Mouse (Mus musculus) heart, adult 2 months (tissue): ENCODE data around the gene Arsa. TPM values are rescaled to one million over a fixed set of nuclear protein-coding genes. Genes with fewer than 3 reads are reported as not detected.

Experiments used
- DNase-seq, 2 experiments: peaks; one replicate each; pipeline ENCODE4 v3.0.0; 2021
- H3K27ac ChIP-seq: fragments of 200-600 bp; 2 replicates; pipeline ENCODE4 v1.8.1; 2022
- H3K27me3 ChIP-seq: fragments of 200-500 bp; 2 replicates; pipeline ENCODE4 v1.6.1; 2012; ENCODE audit warnings: mild to moderate bottlenecking, low read length, inconsistent platforms, mixed read lengths; ENCODE audit not compliant: control insufficient read depth, insufficient read depth
- H3K36me3 ChIP-seq: fragments of 200-500 bp; 2 replicates; pipeline ENCODE4 v1.6.1; 2012; ENCODE audit warnings: low read length, inconsistent platforms; ENCODE audit not compliant: control insufficient read depth, insufficient read depth
- H3K4me1 ChIP-seq: fragments of 200-500 bp; 2 replicates; pipeline ENCODE4 v1.6.1; 2011; ENCODE audit warnings: low read length; ENCODE audit not compliant: control insufficient read depth, insufficient read depth
- H3K4me3 ChIP-seq: fragments of 200-600 bp; 2 replicates; pipeline ENCODE4 v1.8.1; 2022
- H3K79me2 ChIP-seq: fragments of 200-500 bp; replicated peaks from 2 replicates; pipeline ENCODE4 v1.6.1; 2012; ENCODE audit warnings: mild to moderate bottlenecking, inconsistent platforms, low read length, moderate library complexity, mixed read lengths; ENCODE audit not compliant: control insufficient read depth, insufficient read depth
- H3K9ac ChIP-seq: fragments of 200-500 bp; 2 replicates; pipeline ENCODE4 v1.6.1; 2012; ENCODE audit warnings: low read depth, mild to moderate bottlenecking, control low read depth, inconsistent platforms, low read length, mixed read lengths
- CTCF ChIP-seq: fragments of 200-600 bp; IDR thresholded peaks from 2 replicates; pipeline ENCODE4 v1.8.1; 2022; ENCODE audit warnings: antibody characterized with exemption, mild to moderate bottlenecking, moderate library complexity
- EP300 ChIP-seq: fragments of 200-500 bp; IDR thresholded peaks from 2 replicates; pipeline ENCODE4 v1.6.1; 2011; ENCODE audit warnings: low read depth, low read length, control low read depth; ENCODE audit not compliant: insufficient read depth
- POLR2A ChIP-seq: fragments of 200-500 bp; IDR thresholded peaks from 2 replicates; pipeline ENCODE4 v1.6.1; 2011; ENCODE audit warnings: mild to moderate bottlenecking, low read depth, low read length, control low read depth; ENCODE audit not compliant: insufficient read depth
- WGBS: fragments of 180-500 bp; shearing (Covaris S2); methylation state at CpG from one replicate; pipeline ENCODE4 v1.1.7; 2018; 5-methylcytosine and 5-hydroxymethylcytosine counted together
- intact Hi-C: fragments of 180-260 bp; cut with DNase I; formaldehyde crosslinking; loops from one replicate; pipeline ENCODE4 v1.15.1; 2025
- polyA plus RNA-seq: library from polyadenylated mRNA; depleted of rRNA; stranded (reverse); fragments of >200 nt; gene quantifications from 2 replicates; pipeline ENCODE4 v1.2.3, GENCODE M21; 2012
- total RNA-seq, 2 experiments: library from RNA; stranded (reverse); gene quantifications; 2 replicates each; pipeline ENCODE4 v1.2.3; 2021

The Arsa gene
- total and polyA plus RNA-seq, 3 experiments: 11.1 to 22.1 (median 13.5) TPM

GRCm38 (mm10) chr15:89452906-89453864, 24.0 kb downstream of the Arsa start:
- Histone ChIP-seq H3K4me3 (no peak overlapping the region), H3K27me3 (peaks cover 6% of the 10 kb centered on the region; the same call in 1 of the 2 replicates)
- intact Hi-C loops: no loop called here

GRCm38 (mm10) chr15:89442486-89443070, 34.6 kb downstream of the Arsa start:
- no peak for TF ChIP-seq POLR2A
- peak; percentile 35 for TF ChIP-seq CTCF
- TF ChIP-seq EP300: no peak
- H3K36me3 ChIP-seq: no peaks in the 10 kb centered on the region
- intact Hi-C loops: no loop called here
- H3K4me1 ChIP-seq: no peaks in the 10 kb centered on the region
- WGBS: 48% methylated on average over 8 of the region's 8 CpGs
- H3K27ac ChIP-seq: no peak overlapping the region
- H3K79me2 ChIP-seq: no peaks in the 10 kb centered on the region
- DNase-seq: no peak
- no peak overlapping the region for H3K4me3 ChIP-seq
- H3K9ac ChIP-seq: no peak overlapping the region
- H3K27me3 ChIP-seq: no peaks in the 10 kb centered on the region

More at GRCm38 (mm10) chr15:89452906-89453864, 24.0 kb downstream of the Arsa start:
- Histone ChIP-seq H3K27ac (no peak overlapping the region), H3K4me1 (no peaks in the 10 kb centered on the region), H3K36me3 (no peaks in the 10 kb centered on the region), H3K79me2 (no peaks in the 10 kb centered on the region), H3K9ac (no peak overlapping the region)
- WGBS: 6% methylated on average over 24 of the region's 24 CpGs
- 0 out of 2 replicates have a peak, but pooled peaks have one; percentile 21 for TF ChIP-seq EP300
- TF ChIP-seq POLR2A: no peak
- peak; percentile 51 to 75 for DNase-seq

- H3K4me3 ChIP-seq: no peak overlapping the region
- H3K9ac ChIP-seq: no peak overlapping the region
- TF ChIP-seq CTCF (no peak), EP300 (no peak), POLR2A (no peak)
- H3K36me3 ChIP-seq: no peaks in the 10 kb centered on the region
- H3K27me3 ChIP-seq: no peaks in the 10 kb centered on the region
- 82% methylated on average over 5 of the region's 5 CpGs for WGBS
- intact Hi-C loops: no loop called here
- no peaks in the 10 kb centered on the region for H3K4me1 ChIP-seq
- H3K27ac ChIP-seq: no peak overlapping the region
- no peaks in the 10 kb centered on the region for H3K79me2 ChIP-seq
- no peak for DNase-seq
Observed at GRCm38 (mm10) chr15:89435878-89436277, 41.3 kb downstream of the Arsa start.

GRCm38 (mm10) chr15:89434136-89434535, 43.1 kb downstream of the Arsa start:
- Histone ChIP-seq H3K4me3 (no peak overlapping the region), H3K79me2 (no peaks in the 10 kb centered on the region), H3K27me3 (no peaks in the 10 kb centered on the region), H3K4me1 (no peaks in the 10 kb centered on the region), H3K27ac (no peak overlapping the region), H3K36me3 (no peaks in the 10 kb centered on the region), H3K9ac (no peak overlapping the region)
- intact Hi-C loops: no loop called here
- no peak for DNase-seq
- TF ChIP-seq CTCF: no peak
- TF ChIP-seq EP300: no peak
- TF ChIP-seq POLR2A: no peak
- 71% methylated on average over 3 of the region's 3 CpGs for WGBS

- TF ChIP-seq CTCF (no peak), POLR2A (no peak), EP300 (no peak)
- Histone ChIP-seq H3K4me3 (no peak overlapping the region), H3K27me3 (no peaks in the 10 kb centered on the region), H3K27ac (no peak overlapping the region), H3K36me3 (no peaks in the 10 kb centered on the region), H3K4me1 (no peaks in the 10 kb centered on the region; the same call in 1 of the 2 replicates), H3K79me2 (no peaks in the 10 kb centered on the region), H3K9ac (no peak overlapping the region)
- DNase-seq: no peak
- WGBS: 66% methylated on average over 4 of the region's 4 CpGs
- intact Hi-C loops: no loop called here
Observed at GRCm38 (mm10) chr15:89432946-89433345, 44.3 kb downstream of the Arsa start.

GRCm38 (mm10) chr15:89431806-89432205, 45.4 kb downstream of the Arsa start:
- no peak for DNase-seq
- H3K79me2 ChIP-seq: no peaks in the 10 kb centered on the region
- no peak overlapping the region for H3K4me3 ChIP-seq
- no peaks in the 10 kb centered on the region for H3K27me3 ChIP-seq
- H3K27ac ChIP-seq: no peak overlapping the region
- intact Hi-C loops: no loop called here
- TF ChIP-seq CTCF (no peak), POLR2A (no peak), EP300 (no peak)
- peaks cover 5% of the 10 kb centered on the region for H3K36me3 ChIP-seq
- no peaks in the 10 kb centered on the region; the same call in 1 of the 2 replicates for H3K4me1 ChIP-seq
- WGBS: 88% methylated on average over 6 of the region's 6 CpGs
- H3K9ac ChIP-seq: no peak overlapping the region
